Mouse (Mus musculus): ENCODE data around the gene Glmn. TPM values are rescaled to one million over a fixed set of nuclear protein-coding genes. Genes with fewer than 3 reads are reported as not detected.

The Glmn gene
- 15.7 TPM for total RNA-seq (2023)

DNA sequence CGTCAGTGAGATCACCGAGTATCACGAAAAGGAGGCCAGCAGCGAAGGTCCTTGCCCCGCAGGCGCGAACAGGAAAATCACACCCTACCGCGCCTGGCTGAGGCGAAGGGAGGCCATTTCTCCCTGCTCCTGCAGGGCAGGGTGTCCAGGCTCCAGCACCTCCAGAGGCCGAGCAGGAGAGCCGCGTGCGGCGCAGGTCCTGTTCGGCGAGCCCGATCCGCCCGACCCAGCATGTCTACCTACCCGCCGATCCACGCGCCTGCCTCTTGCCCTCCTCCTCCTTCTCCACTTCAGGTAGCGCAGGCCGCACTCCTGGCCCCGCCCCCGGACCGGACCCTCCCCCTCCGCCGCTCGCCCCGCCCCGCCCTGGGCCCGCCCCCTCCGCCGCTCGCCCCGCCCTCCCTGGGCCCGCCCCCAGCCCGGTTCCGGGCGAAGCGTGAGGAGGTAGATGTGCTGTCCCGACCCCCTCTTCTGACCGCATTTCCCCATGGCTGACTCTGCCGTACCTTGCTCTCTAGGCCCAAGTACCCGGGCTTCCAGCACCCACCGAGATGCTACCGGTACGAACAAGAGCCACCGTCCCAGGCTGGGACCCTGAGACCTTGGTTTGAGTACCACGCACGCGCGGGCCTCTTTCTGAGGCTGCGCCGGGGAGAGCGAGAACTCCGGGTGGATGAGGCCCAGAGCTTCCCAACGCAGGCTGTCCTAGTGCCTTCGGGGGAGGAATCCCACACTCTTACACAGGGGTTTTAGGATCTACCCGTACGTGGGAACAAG is at the start of gene Glmn, which contains the start of gene Rpap2:
Gene Glmn (minus strand): TSS at position 588 of the 777 bp plus-strand sequence.
Gene Rpap2 (plus strand): TSS at position 73 of the 777 bp plus-strand sequence.

DNA sequence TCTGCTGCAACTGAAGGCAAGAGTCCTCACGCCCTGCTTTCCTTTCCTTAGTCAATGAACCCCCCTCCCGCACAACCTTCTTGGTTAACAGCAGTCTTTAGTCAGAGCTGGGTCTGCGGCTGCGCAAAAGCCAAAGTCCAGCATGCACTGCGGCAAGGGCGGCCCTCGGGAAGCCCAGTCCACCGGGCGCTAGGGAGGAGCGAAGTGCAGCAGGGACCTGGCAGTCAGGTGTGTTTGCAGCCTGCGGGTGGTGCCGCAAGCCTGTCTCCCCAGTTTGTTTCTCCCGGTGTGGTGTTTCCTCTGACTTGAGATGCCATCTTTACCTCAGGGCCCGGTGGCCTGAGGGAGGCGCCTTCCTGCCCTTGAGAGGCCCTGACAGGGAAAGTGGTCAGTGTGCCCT is 63.1 kb downstream of the Glmn start, which contains the start of gene 1700028K03Rik:
Gene 1700028K03Rik (plus strand): TSS at position 129 of the 400 bp plus-strand sequence.

DNA sequence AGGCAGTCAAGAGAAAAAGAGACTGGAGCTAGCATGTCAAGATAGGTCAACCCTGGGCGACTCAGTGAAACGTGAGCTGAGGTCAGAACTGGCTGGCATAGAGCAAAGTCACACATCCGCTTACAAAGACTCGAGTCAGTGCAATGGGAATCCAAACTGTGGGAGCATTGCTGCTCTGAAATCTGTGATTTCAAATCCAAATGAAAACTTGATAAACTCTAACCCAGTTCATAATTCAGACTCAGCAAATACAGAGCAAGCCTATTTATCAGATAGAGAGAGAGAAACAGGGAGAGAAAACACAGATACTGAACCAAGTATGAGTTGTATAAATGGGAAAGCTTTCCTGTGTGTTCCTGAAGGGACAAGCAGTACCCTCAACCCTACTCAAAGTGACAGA is 90.4 kb downstream of the Glmn start, which contains the start of gene Gm42669:
Gene Gm42669 (plus strand): TSS at position 301 of the 400 bp plus-strand sequence.

Other genes starting within 250 kb of the Glmn start
- not detected for gene Ephx4, start 195.2 kb downstream of the Glmn start, total RNA-seq (2023)
- not detected for gene Lpcat2b, start 166.3 kb downstream of the Glmn start, total RNA-seq (2023)
- 11.5 TPM for gene Btbd8, start 159.9 kb downstream of the Glmn start, total RNA-seq (2023)
- not detected for gene Gm42669, start 90.3 kb downstream of the Glmn start, total RNA-seq (2023)
- 0.15 TPM for gene 1700028K03Rik, start 63.2 kb downstream of the Glmn start, total RNA-seq (2023)
- gene Rpap2, start 515 bp downstream of the Glmn start, total RNA-seq (2023) = 25.2 TPM
- 17.2 TPM for gene Gfi1, start 128.1 kb upstream of the Glmn start, total RNA-seq (2023)
- gene Ube2d2b, start 232.2 kb upstream of the Glmn start, total RNA-seq (2023) = not detected

Measured in CD4-positive naive resting alpha-beta T cell, adult 57 days (primary cell).